Mouse (Mus musculus) thymus, adult 18-20 months (tissue): ENCODE measurements at regions not wholly inside any gene's neighbourhood (a gene's known extent, or its start where the extent isn't known, plus 50 kb on each side); places are given as distances from the start of the nearest gene placed in this dataset.
"Not testable (repeated sequence)": the region's sequence is repeated elsewhere in the genome, so short reads cannot be mapped to it uniquely, and the experiment has no call there.

Experiments used
- DNase-seq, 2 experiments: peaks; one replicate each; pipeline ENCODE4 v3.0.0; 2022; ENCODE audit warnings: mixed read lengths in 2 of 2

GRCm38 (mm10) chr14:52782832-52783231, 287.3 kb upstream of the Olfr1507 start:
- DNase-seq, result not testable (repeated sequence)

DNA sequence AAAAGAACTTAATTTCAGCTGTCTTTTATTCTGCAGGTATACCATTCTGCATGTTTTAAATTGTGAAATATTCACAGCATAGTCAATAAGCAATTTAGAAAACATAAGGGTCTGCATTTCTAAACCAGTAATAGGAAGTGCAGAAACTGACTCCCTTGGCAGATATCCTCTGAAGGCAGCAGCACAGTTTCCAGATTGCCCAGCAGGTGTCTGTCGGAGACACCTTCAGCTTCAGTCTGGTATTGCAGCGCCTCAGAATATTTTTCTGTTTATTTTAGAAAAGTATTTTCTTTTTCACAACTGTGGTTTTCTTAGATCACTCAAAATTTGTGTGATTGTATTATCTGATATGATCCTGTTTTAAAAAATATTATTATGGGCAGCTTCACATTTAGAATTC, 280.3 kb upstream of the Olfr1507 start:
- DNase-seq, result not testable (repeated sequence)

- DNase-seq, result peak in 1 of 2 experiments; percentile 30
Observed at GRCm38 (mm10) chr14:52769450-52769849, 273.9 kb upstream of the Olfr1507 start.

DNA sequence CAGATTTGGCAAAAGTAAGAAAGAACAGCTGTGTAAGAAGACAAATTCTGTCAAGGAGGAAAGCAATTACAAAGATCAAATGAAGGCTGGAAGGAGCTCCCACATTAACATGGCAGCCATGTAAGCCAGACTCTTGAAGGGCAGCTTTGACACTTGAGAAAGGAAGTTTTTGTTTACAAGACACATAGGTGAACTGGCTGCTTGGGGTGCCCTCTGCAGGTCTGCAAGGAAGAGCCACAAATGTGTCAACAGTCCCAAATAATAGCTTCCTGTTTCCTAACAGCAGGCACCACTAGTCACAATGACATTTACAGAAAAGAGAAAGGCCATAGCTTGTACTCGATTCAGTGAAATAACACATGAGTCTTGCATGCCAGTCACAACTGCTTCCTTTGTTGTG, 256.6 kb upstream of the Olfr1507 start:
- not testable (repeated sequence) for DNase-seq

GRCm38 (mm10) chr14:52726680-52727079, 231.1 kb upstream of the Olfr1507 start:
- not testable (repeated sequence) for DNase-seq

DNA sequence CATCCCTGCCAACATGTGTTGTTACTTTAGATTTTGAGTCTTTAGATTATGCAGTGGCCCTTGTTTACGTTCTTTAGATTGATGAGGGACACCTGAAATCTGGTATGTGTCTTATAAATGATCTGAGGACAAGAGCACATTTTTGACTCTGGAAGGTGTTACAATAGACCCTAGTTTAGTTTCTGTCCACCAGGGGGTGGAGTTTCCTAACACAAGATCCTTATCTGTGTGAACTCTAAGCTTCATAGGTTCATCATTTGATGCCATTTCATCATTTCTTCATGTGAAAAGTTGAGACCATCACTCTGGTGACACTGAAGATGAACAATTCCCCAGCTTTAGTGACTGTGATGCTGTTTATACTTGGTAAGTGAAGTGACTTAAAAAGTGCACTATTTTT, 229.4 kb upstream of the Olfr1507 start:
- DNase-seq, result not testable (repeated sequence)

DNA sequence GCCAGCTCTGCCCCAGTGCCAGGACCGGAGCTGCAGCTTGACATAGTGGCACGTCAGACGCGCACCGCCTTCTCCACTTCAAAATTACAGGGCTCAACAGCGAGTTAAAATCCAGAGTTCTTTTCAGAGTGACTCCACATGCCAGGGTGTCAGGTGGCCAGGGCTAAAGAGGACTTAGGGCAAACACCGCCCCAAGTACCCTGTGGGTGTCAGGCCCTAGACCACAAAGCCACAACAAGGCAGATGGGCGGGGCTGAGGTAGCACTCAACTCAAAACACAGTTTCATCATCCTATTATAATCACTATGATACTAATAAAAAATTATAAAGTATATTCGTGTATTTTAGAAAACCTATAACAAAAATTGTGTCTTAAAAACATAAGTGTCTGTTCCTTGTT, 225.1 kb upstream of the Olfr1507 start:
- no peak for DNase-seq

DNA sequence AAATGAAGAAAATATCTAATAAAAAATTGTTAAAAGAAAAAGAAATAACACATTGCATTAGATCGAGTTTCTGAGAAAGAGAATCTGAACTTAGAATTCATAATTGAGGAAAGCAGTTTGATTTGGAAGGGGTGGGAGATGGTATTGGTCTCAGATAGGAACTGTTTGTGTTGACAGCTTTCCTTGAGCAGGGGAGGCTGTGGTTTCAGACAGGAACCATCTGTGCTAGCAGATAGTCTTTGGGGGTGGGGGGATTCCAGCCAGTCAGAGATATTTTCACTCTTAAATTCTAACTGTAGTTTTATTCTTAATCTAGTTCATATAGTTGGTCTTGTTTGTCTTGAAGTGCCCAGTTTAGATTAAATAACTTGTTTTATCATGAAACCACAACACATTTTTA, 205.3 kb upstream of the Olfr1507 start:
- DNase-seq, result not testable (repeated sequence)

DNA sequence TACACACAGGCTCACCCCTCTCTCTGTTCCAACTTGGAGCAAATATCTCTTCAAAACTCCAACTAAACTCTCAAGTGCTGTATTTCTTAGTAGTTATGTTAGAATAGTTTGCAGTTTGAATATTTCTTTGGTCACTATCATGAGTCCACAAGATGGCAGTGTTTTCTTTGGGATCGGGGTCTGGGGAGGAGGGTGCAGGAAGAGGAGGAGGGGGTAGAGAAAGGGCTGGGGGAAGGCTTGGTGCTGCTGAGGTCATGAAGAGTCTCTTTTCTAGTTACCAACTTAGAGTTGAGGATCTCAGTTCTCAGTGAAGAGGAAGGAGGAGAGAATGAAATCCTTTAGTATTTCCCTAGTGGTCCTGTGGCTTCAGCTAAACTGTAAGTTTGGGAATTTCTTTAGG, 188.1 kb upstream of the Olfr1507 start:
- not testable (repeated sequence) for DNase-seq

DNA sequence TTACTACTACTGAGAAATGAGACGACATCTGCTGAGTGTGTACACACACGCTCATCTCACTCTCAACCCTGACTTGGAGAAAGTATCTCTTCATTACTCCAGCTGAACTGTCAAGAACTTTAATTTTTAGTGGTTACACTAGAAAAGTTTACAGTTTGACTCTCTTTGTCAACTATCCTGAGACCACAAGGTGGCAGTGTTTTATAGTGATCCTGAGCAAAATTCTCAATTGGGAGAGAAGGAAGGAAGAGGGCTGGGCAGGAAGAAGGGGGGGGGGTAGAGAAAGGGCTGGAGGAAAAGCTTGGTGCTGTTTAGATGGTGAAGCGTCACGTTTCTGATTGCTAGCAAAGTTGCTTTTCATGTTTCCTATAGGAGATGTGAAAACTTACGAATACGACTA, 158.8 kb upstream of the Olfr1507 start:
- no peak for DNase-seq

DNA sequence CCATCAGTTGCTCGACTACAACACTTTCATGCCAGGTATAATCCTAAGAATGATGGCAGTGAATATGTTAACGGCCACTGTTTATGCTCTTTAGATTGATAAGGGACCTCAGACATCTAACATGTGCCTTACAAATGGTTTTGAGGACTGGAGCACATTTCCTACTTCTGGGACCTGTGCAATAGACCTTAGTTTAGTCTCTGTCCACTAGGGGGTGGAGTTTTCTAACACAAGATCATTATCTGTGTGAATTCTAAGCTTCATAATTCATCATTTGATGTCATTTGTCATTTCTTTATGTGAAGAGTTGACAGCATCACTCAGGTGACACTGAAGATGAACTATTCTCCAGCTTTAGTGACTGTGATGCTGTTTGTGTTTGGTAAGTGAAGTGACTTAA, 142.6 kb upstream of the Olfr1507 start:
- no peak for DNase-seq

DNA sequence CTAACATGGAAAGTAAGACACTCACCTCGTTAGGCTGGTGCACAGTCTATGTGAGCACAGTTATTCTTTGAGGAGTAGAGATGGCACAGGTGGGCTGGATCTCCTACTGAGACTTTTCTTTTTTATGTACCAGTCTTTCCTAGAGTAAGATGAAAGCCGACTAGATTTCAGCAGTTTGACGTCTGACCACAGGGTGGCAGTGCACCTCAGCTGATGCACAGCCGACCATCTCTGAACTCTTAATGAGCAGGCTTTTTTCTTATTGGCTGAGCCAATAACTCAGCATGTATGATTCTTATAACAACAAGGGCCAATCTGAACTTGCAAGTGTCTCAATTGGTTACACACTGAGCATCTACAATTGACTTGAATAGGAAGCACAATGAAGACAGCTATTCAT, 126.6 kb upstream of the Olfr1507 start:
- DNase-seq, result peak in 1 of 2 experiments; percentile 30

- DNase-seq, result peak in 1 of 2 experiments; percentile 26
Observed at GRCm38 (mm10) chr14:52580319-52580718, 84.8 kb upstream of the Olfr1507 start.

DNA sequence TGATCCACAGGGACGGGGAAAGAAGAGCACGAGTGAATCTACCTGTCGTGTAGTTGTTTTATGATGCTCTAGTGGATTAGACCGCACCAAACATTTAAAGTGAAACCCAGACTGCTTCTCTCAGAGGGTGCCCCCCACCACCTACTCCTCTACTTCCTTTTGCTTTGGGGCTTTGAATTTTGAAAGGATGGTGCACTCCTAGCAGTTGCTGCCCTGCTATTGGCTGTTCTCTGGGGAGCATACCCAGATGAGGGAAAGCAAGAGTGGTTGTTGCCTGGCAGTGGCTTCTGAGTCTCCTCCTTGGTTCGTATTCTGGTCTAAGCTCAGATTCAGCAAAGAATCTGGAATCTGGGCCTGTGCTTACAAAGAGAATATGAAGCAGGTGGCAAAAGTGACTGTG, 71.4 kb upstream of the Olfr1507 start:
- DNase-seq, result peak; percentile 48 to 74

GRCm38 (mm10) chr14:52565606-52566005, 70.1 kb upstream of the Olfr1507 start:
- no peak for DNase-seq

DNA sequence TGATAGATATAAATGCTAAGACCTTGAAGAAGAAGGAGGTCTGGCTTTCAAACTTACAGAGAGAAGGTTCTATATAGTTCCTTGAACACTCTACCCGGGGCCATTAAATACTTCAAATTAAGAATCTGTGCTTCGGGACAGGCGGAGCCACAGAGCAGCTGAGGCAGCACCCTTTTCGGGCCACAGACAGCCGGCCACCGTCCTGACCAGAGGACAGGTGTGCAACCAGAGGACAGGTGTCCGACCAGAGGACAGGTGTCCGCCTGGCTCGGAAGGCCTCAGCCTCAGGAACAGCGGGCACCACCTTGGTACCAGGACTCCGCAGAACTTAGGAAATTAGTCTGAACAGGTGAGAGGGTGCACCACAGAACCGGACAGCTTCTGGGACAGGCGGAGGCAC, 60.8 kb upstream of the Olfr1507 start:
- DNase-seq, result not testable (repeated sequence)

DNA sequence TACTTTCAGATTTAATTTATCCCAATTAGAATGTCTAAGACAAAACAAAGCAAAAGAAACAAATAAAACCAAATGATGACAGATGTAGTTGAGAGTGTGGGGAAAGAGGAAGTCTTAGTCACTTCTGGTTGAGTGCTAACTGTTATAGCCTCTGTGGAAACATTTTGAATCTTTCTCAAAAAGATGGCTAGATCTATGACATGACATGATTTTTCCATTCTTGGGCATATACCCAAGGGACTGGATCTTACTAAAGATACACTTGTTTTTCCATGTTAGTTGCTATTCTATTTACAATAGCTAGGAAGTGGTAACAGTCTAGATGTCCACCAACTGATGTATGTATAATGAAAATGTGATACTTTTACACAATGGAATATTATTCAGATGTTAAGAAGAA, 57.9 kb upstream of the Olfr1507 start:
- no peak for DNase-seq

- DNase-seq, result no peak
Observed at GRCm38 (mm10) chr14:52547933-52548332, 52.4 kb upstream of the Olfr1507 start.
